Mouse (Mus musculus) kidney, embryonic 15.5 days (tissue): ENCODE measurements at regions not wholly inside any gene's neighbourhood (a gene's known extent, or its start where the extent isn't known, plus 50 kb on each side); places are given as distances from the start of the nearest gene placed in this dataset.

Source experiments
- ATAC-seq: fragments of 200-750 bp; cut with Nextera tagmentation; replicated peaks from 2 replicates; pipeline ENCODE4 v1.8.0; 2017; ENCODE audit warnings: moderate TSS enrichment; ENCODE audit not compliant: low FRiP score
- H3K27ac ChIP-seq: fragments of 300-500 bp; sonication (generic); 2 replicates; pipeline ENCODE4 v1.5.1; 2015; ENCODE audit warnings: mild to moderate bottlenecking, inconsistent platforms
- H3K27me3 ChIP-seq: fragments of 300-500 bp; sonication (generic); 2 replicates; pipeline ENCODE4 v1.6.1; 2015; ENCODE audit warnings: inconsistent platforms
- H3K36me3 ChIP-seq: fragments of 300-500 bp; sonication (generic); 2 replicates; pipeline ENCODE4 v1.6.1; 2015; ENCODE audit warnings: inconsistent platforms
- H3K4me1 ChIP-seq: fragments of 300-500 bp; sonication (generic); 2 replicates; pipeline ENCODE4 v1.6.1; 2015; ENCODE audit warnings: inconsistent platforms
- H3K4me2 ChIP-seq: fragments of 300-500 bp; sonication (generic); 2 replicates; pipeline ENCODE4 v1.6.1; 2015; ENCODE audit warnings: moderate library complexity, mild to moderate bottlenecking, inconsistent platforms
- H3K4me3 ChIP-seq: fragments of 300-500 bp; sonication (generic); replicated peaks from 2 replicates; pipeline ENCODE4 v1.5.1; 2015; ENCODE audit warnings: mild to moderate bottlenecking, inconsistent platforms
- H3K9ac ChIP-seq: fragments of 300-500 bp; sonication (generic); 2 replicates; pipeline ENCODE4 v1.6.1; 2015; ENCODE audit warnings: mild to moderate bottlenecking, inconsistent platforms
- H3K9me3 ChIP-seq: fragments of 300-500 bp; sonication (generic); replicated peaks from 2 replicates; pipeline ENCODE4 v1.6.1; 2016; ENCODE audit warnings: inconsistent platforms
- WGBS: fragments of 180-500 bp; shearing (Covaris S2); methylation state at CpG from one replicate; pipeline ENCODE4 v1.1.7; 2015; ENCODE audit warnings: mixed read lengths; 5-methylcytosine and 5-hydroxymethylcytosine counted together

DNA sequence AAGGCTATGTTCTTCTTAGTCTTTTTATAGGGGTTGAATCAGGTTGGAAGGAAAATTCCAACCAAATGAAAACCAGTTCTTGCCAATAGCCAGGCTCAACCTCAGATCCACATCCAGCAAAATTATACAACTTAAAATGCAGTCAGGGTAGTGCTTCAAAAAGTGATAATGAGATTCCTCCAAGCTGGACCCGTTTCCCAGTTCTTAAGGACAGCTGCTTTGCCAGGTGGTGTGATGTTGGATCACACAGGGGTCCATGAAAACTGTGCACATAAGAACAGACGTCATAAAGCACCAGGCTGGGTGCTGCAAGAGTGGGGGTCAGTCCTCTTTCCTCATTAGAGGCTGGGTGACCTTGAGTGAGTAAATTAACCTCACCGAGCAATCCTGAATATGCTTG, 253.9 kb downstream of the Qdpr start:
- H3K36me3 ChIP-seq, result no peaks in the 10 kb centered on the region
- no peak overlapping the region for H3K27ac ChIP-seq
- no peak overlapping the region for H3K4me2 ChIP-seq
- ATAC-seq, result no peak
- WGBS, result 59% methylated on average over 3 of the region's 3 CpGs
- H3K27me3 ChIP-seq, result no peaks in the 10 kb centered on the region
- H3K9me3 ChIP-seq, result no peaks in the 10 kb centered on the region
- no peak overlapping the region for H3K4me3 ChIP-seq
- H3K4me1 ChIP-seq, result no peaks in the 10 kb centered on the region
- no peak overlapping the region for H3K9ac ChIP-seq

DNA sequence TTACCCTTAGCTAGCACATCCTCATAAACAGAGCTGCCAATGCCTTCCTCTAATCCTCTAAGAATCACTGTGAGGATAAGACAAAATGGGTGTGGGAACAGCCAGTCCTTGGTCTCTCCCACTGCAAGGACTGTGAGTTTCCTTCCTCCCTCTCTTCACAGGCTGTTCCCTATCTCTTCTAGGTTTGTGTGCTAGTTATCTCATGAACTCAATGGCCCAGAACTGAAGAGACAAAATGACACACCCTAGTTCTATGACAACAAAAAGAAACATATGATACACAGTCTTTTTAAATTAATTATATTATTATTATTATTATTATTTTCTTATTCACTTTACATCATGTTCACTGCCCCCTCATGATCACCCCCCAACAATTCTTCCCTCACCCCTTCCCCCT, 257.7 kb downstream of the Qdpr start:
- no peak for ATAC-seq
- Histone ChIP-seq H3K27me3 (no peaks in the 10 kb centered on the region), H3K9ac (no peak overlapping the region)

GRCm38 (mm10) chr5:45173035-45173755, 276.8 kb downstream of the Qdpr start:
- Histone ChIP-seq H3K4me2 (no peak overlapping the region), H3K4me3 (no peak overlapping the region), H3K36me3 (no peaks in the 10 kb centered on the region), H3K9me3 (no peaks in the 10 kb centered on the region), H3K9ac (no peak overlapping the region), H3K27me3 (no peaks in the 10 kb centered on the region), H3K27ac (no peak overlapping the region), H3K4me1 (no peaks in the 10 kb centered on the region)
- WGBS, result 79% methylated on average over 8 of the region's 8 CpGs
- no peak for ATAC-seq

More for the DNA sequence above, 257.7 kb downstream of the Qdpr start:
- Histone ChIP-seq H3K4me2 (no peak overlapping the region), H3K27ac (no peak overlapping the region), H3K4me1 (no peaks in the 10 kb centered on the region), H3K9me3 (no peaks in the 10 kb centered on the region), H3K4me3 (no peak overlapping the region), H3K36me3 (no peaks in the 10 kb centered on the region)

DNA sequence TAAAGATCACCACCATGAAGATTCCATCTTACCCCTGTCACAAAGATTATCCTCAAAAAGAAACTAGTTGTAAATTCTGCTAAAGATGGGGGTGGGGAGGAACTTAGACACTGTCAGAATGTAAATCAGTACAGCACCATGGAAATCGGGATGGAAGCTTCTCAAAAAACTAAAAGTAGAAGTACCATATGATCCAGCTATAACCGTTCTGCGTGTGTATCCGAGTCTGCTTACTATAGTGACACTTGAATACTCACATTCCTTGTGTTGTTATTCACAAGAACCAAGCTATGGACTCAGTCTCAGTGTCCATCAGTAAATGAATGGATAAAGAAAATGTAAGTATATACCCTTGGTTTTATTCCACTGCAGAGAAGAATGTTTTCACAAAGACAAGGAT, 290.8 kb downstream of the Qdpr start:
- Histone ChIP-seq H3K27me3 (no peaks in the 10 kb centered on the region), H3K9me3 (no peaks in the 10 kb centered on the region), H3K4me1 (no peaks in the 10 kb centered on the region), H3K27ac (no peak overlapping the region), H3K36me3 (no peaks in the 10 kb centered on the region), H3K9ac (no peak overlapping the region), H3K4me3 (no peak overlapping the region), H3K4me2 (no peak overlapping the region)
- WGBS, result 86% methylated on average over 4 of the region's 4 CpGs
- no peak for ATAC-seq

DNA sequence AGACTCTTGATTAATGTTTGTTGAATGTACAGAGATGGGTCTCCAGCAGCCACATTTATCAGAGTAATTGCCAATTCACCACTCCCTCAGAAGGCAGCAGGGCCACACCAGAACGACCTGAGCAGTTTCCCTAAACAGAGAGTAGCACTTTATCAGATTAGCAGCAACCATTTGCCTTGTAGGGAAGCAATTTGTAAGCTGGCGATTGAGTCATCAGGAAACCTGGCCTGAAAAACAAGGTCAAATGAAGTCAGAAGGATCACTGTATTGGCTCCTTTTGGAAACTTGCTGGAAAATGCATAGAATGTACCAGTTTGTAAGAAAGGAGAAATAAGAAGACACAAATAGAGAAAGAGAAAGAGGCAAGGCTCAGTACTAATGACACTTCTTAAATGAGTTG, 295.1 kb downstream of the Qdpr start:
- Histone ChIP-seq H3K27me3 (no peaks in the 10 kb centered on the region), H3K4me2 (no peak overlapping the region), H3K4me3 (no peak overlapping the region), H3K9ac (no peak overlapping the region), H3K9me3 (no peaks in the 10 kb centered on the region), H3K36me3 (no peaks in the 10 kb centered on the region), H3K27ac (no peak overlapping the region), H3K4me1 (no peaks in the 10 kb centered on the region)
- ATAC-seq, result no peak
- WGBS, result 40% methylated on average over 2 of the region's 2 CpGs

GRCm38 (mm10) chr5:45144186-45144585, 305.9 kb downstream of the Qdpr start:
- no peaks in the 10 kb centered on the region for H3K4me1 ChIP-seq
- no peak for ATAC-seq
- H3K36me3 ChIP-seq, result no peaks in the 10 kb centered on the region
- no peaks in the 10 kb centered on the region for H3K9me3 ChIP-seq
- no peak overlapping the region for H3K4me3 ChIP-seq
- H3K27me3 ChIP-seq, result no peaks in the 10 kb centered on the region
- H3K9ac ChIP-seq, result no peak overlapping the region
- no peak overlapping the region for H3K27ac ChIP-seq
- WGBS, result 93% methylated on average over 4 of the region's 4 CpGs
- H3K4me2 ChIP-seq, result no peak overlapping the region

GRCm38 (mm10) chr5:45137198-45137973, 312.6 kb downstream of the Qdpr start:
- Histone ChIP-seq H3K27me3 (no peaks in the 10 kb centered on the region), H3K9ac (no peak overlapping the region), H3K27ac (no peak overlapping the region), H3K4me1 (peaks cover 6% of the 10 kb centered on the region), H3K4me2 (peak overlapping the region; percentile 41), H3K4me3 (no peak overlapping the region), H3K36me3 (no peaks in the 10 kb centered on the region), H3K9me3 (no peaks in the 10 kb centered on the region)
- WGBS, result 21% methylated on average over 10 of the region's 10 CpGs
- no peak for ATAC-seq

GRCm38 (mm10) chr5:45136696-45137095, 313.3 kb downstream of the Qdpr start:
- no peaks in the 10 kb centered on the region for H3K27me3 ChIP-seq
- H3K4me3 ChIP-seq, result no peak overlapping the region
- no peaks in the 10 kb centered on the region for H3K9me3 ChIP-seq
- H3K36me3 ChIP-seq, result no peaks in the 10 kb centered on the region
- no peak overlapping the region for H3K4me2 ChIP-seq
- H3K4me1 ChIP-seq, result peaks cover 6% of the 10 kb centered on the region
- no peak overlapping the region for H3K9ac ChIP-seq
- 44% methylated on average over 3 of the region's 3 CpGs for WGBS
- H3K27ac ChIP-seq, result no peak overlapping the region
- ATAC-seq, result no peak

DNA sequence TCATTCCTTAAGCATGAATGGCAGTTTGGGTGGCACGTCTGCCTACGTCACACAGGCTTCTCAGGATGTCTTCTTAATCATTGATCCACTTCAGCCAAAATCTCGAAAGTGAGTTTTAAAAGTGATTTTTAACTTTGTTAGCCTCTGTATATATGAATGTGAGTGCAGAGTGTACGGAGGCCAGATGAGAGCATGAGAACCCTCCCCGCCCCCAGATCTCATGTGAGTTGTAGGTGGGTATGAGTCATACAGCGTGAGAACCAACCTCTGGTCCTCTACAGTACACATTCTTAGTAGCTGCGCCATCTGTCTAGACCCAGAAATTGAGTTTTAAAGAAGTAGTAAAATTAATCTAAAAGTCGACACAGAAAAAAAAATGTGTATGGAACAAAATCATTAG, 322.1 kb downstream of the Qdpr start:
- H3K9ac ChIP-seq, result no peak overlapping the region
- no peak for ATAC-seq

DNA sequence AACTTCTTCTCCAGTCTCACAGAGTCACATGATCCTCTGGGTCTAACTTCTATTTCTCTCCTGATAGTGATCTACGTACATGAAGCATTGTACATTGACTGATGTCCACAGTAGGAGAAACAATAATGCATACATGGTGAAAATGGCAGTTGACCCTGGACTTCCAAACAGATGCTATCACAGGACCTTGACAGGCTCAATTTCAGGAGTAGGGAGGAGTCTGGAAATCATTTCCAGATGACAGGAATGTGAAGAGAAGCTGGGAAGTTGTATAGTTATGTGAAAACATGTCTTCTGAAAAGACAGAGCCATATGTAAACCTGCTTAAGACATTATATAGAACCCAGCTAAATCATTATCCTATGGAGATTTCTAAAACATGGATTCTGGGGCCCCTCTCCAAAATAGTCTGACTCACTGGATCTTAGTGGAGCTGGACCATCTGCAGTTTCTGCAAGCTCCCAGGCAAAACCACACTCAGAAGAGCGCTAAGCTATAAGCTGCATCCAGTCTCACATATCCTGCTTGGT, 322.3 kb upstream of the Ldb2 start:
- ATAC-seq, result no peak
- Histone ChIP-seq H3K4me2 (no peak overlapping the region), H3K27ac (no peak overlapping the region), H3K4me3 (no peak overlapping the region), H3K9ac (no peak overlapping the region), H3K36me3 (no peaks in the 10 kb centered on the region), H3K9me3 (no peaks in the 10 kb centered on the region), H3K4me1 (no peaks in the 10 kb centered on the region), H3K27me3 (no peaks in the 10 kb centered on the region)
- WGBS, result 72% methylated on average over 2 of the region's 2 CpGs

More for the DNA sequence above, 322.1 kb downstream of the Qdpr start:
- H3K4me1 ChIP-seq, result no peaks in the 10 kb centered on the region
- H3K9me3 ChIP-seq, result no peaks in the 10 kb centered on the region
- 86% methylated on average over 8 of the region's 8 CpGs for WGBS
- no peaks in the 10 kb centered on the region for H3K36me3 ChIP-seq
- no peak overlapping the region for H3K4me2 ChIP-seq
- H3K27me3 ChIP-seq, result no peaks in the 10 kb centered on the region
- H3K27ac ChIP-seq, result no peak overlapping the region
- no peak overlapping the region for H3K4me3 ChIP-seq

DNA sequence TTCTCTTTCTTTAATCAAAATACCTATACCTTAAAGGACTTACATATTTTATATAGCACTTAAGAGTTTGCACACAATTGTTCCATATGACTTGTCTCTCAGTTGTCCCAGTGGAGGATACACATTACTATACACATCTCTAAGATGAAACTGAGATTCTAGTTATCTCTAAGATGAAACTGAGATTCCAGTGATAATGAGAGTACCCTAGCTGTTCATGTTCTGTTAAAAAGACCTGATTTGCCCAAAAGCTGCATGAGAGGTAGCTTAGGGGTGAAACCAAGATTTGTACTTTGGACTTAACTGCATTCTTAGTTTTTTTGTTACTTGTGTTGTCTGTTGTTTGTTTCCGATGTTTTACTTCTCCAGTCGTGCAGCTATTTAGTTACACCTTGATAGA, 320.3 kb upstream of the Ldb2 start:
- H3K36me3 ChIP-seq, result no peaks in the 10 kb centered on the region
- ATAC-seq, result no peak
- H3K4me3 ChIP-seq, result no peak overlapping the region
- no peaks in the 10 kb centered on the region for H3K4me1 ChIP-seq
- no peaks in the 10 kb centered on the region for H3K9me3 ChIP-seq
- no peak overlapping the region for H3K4me2 ChIP-seq
- 92% methylated on average over 2 of the region's 2 CpGs for WGBS
- H3K9ac ChIP-seq, result no peak overlapping the region
- H3K27ac ChIP-seq, result no peak overlapping the region
- no peaks in the 10 kb centered on the region for H3K27me3 ChIP-seq

- Histone ChIP-seq H3K36me3 (no peaks in the 10 kb centered on the region), H3K27me3 (no peaks in the 10 kb centered on the region), H3K4me1 (no peaks in the 10 kb centered on the region), H3K4me2 (no peak overlapping the region), H3K27ac (no peak overlapping the region), H3K9me3 (no peaks in the 10 kb centered on the region), H3K9ac (no peak overlapping the region), H3K4me3 (no peak overlapping the region)
- ATAC-seq, result no peak
- 64% methylated on average over 4 of the region's 4 CpGs for WGBS
Observed at GRCm38 (mm10) chr5:45111246-45111645, 311.8 kb upstream of the Ldb2 start.
